Mouse (Mus musculus): Measurements from ENCODE around the gene Tmem189.

DNA sequence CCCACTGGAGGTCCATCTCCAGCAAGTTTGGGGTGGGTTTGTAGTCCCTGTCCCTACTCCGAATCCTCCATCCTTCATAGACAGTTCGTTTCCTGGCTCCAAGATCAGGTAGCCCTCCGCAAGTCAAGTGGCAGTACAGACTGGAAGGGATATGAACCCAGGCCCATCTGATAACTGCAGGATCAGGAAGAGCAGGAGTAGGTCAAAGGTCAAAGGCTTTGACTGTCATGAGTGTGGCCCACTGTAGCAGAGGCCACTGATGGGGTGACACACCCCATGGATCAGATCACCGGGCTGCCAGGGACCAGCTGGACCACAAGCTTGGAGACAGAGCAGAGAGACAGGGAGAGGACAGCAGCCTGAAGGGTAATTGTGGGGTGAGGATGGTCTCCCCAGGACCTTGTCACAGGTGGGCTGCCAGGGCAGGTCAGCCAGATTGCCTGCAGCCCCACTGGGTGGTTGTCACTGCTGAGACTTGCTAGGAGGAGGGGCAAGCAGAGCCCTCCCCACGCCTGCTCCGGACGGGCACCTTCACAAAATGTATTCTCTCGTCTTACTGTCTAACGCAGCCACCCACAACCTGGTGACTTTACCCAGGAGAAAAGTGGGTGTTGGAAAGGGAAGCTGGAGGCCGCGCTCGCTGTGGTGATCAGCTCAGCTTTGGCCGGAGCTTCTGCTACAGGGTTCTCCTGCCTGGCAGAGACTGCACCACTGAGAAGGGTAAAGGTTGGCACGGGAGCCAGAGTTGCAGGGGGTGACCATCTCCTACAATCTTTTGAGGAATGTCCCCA, 2.4 kb upstream of the Tmem189 start:
- no peak for TF ChIP-seq CTCF (IDR thresholded peaks at IDR 0.05; ENCODE audit: low read depth)
- TF ChIP-seq EP300 (IDR thresholded peaks at IDR 0.05; ENCODE audit: low read depth), result no peak

Data from heart, postnatal 0 days (tissue).